Mouse (Mus musculus): ENCODE measurements around the gene Fbxo47. TPM values are rescaled to one million over a fixed set of nuclear protein-coding genes. Genes with fewer than 3 reads are reported as not detected.

Gene Fbxo47
- 0.13 and 0.22 TPM in 2 replicates for polyA plus RNA-seq (2015; fragmentation: Nextera tagmentation; extraction: Ambion mirVana)

DNA sequence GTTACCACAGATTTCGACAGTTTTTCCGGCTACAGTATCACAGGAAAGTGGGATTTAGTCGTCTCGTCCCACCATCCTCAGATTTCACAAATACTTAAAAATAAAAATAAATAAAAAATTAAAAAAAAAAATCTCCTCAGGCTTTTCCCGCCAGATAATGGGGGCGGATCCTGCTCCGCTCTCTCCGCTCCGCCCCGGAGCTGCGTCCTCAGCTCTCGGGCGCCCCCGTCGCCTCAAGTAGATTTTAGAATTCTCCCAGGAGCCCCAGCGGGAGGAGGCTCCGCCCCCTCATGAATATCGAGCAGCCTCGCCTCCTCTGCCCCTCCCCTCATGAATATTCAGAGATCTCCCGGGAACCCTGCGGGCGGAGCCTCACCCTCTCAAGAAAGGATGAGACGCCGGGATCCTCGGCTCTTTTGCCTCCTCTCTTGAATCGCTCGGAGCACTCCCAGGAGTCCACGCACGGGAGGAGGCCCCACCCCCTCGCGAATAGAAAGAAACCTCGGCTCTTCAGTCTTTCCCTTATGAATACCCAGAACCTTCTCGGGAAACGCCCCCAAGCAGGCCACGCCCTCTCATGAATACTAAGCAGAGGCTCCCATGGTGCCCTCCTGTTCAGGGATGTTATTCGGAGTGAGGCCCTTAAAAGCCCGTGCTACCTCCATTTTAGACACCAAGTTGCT lies at the start of gene Fbxo47:
TSS of gene Fbxo47 (minus strand) at position 237 of the 683 bp plus-strand sequence.

DNA sequence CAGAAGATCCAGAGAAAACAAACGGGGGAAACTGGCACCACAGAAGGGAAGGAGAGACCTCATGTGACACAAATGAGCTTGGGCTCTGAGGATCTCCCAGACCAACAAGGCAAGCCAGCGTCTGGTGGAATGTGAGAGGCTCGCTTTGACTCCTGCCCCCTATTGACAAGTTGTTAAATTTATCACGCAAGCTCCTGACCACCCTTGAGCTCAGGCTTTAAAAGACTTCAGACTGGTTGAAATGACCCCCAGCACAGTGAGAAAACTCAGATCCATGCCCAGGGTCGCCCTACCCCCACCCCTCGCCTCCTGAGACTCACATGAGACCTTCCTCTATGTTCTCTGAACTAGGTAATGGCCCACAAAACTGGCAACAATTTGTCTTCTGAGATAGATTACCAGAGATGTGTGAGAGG lies 43.4 kb downstream of the Fbxo47 start, which contains the start of gene B230217C12Rik:
TSS of gene B230217C12Rik (plus strand) at position 242 of the 416 bp plus-strand sequence.

Other genes starting within 250 kb of the Fbxo47 start
- gene Mllt6, start 220.7 kb downstream of the Fbxo47 start, polyA plus RNA-seq (2015; fragmentation: Nextera tagmentation; extraction: Ambion mirVana), result 0.96 and 1.00 TPM in 2 replicates
- 94.2 and 95.9 TPM in 2 replicates for gene Cisd3, start 198.3 kb downstream of the Fbxo47 start, polyA plus RNA-seq (2015; fragmentation: Nextera tagmentation; extraction: Ambion mirVana)
- 3.5 and 4.0 TPM in 2 replicates for gene Pcgf2, start 183.7 kb downstream of the Fbxo47 start, polyA plus RNA-seq (2015; fragmentation: Nextera tagmentation; extraction: Ambion mirVana)
- 443 and 489 TPM in 2 replicates for gene Psmb3, start 180.8 kb downstream of the Fbxo47 start, polyA plus RNA-seq (2015; fragmentation: Nextera tagmentation; extraction: Ambion mirVana)
- 1.9 TPM in 2 replicates for gene Pip4k2b, start 139.4 kb downstream of the Fbxo47 start, polyA plus RNA-seq (2015; fragmentation: Nextera tagmentation; extraction: Ambion mirVana)
- gene Cwc25, start 117.6 kb downstream of the Fbxo47 start, polyA plus RNA-seq (2015; fragmentation: Nextera tagmentation; extraction: Ambion mirVana), result 7.7 and 9.0 TPM in 2 replicates
- not detected in 2 replicates for gene 1700001P01Rik, start 108.2 kb downstream of the Fbxo47 start, polyA plus RNA-seq (2015; fragmentation: Nextera tagmentation; extraction: Ambion mirVana)
- gene Rpl23, start 101.7 kb downstream of the Fbxo47 start, polyA plus RNA-seq (2015; fragmentation: Nextera tagmentation; extraction: Ambion mirVana), result 394 and 459 TPM in 2 replicates
- 32.7 and 42.2 TPM in 2 replicates for gene Lasp1, start 85.2 kb downstream of the Fbxo47 start, polyA plus RNA-seq (2015; fragmentation: Nextera tagmentation; extraction: Ambion mirVana)
- gene B230217C12Rik, start 43.4 kb downstream of the Fbxo47 start, polyA plus RNA-seq (2015; fragmentation: Nextera tagmentation; extraction: Ambion mirVana), result 1.3 and 1.4 TPM in 2 replicates
- 2.7 TPM in 2 replicates for gene Plxdc1, start 102.3 kb upstream of the Fbxo47 start, polyA plus RNA-seq (2015; fragmentation: Nextera tagmentation; extraction: Ambion mirVana)
- gene Arl5c, start 112.0 kb upstream of the Fbxo47 start, polyA plus RNA-seq (2015; fragmentation: Nextera tagmentation; extraction: Ambion mirVana), result 3.6 and 3.8 TPM in 2 replicates
- 161 and 177 TPM in 2 replicates for gene Cacnb1, start 138.9 kb upstream of the Fbxo47 start, polyA plus RNA-seq (2015; fragmentation: Nextera tagmentation; extraction: Ambion mirVana)
- gene Rpl19, start 142.6 kb upstream of the Fbxo47 start, polyA plus RNA-seq (2015; fragmentation: Nextera tagmentation; extraction: Ambion mirVana), result 753 and 773 TPM in 2 replicates
- 0.49 and 0.73 TPM in 2 replicates for gene Stac2, start 169.3 kb upstream of the Fbxo47 start, polyA plus RNA-seq (2015; fragmentation: Nextera tagmentation; extraction: Ambion mirVana)